Mouse (Mus musculus) layer of hippocampus, postnatal 25 days (tissue): ENCODE data around the gene Liph. TPM values are rescaled to one million over a fixed set of nuclear protein-coding genes. Genes with fewer than 3 reads are reported as not detected.
"Not testable (repeated sequence)": the region's sequence is repeated elsewhere in the genome, so short reads cannot be mapped to it uniquely, and the experiment has no call there.

ENCODE experiments used
- DNase-seq, 2 experiments: peaks; one replicate each; pipeline ENCODE4 v3.0.0; 2022; ENCODE audit warnings: mixed read lengths in 2 of 2, low spot score in 1 of 2; ENCODE audit errors: extremely low spot score in 1 of 2
- total RNA-seq, 2 experiments: library from RNA; stranded (reverse); gene quantifications; 2 replicates each; pipeline ENCODE4 v1.2.3; 2021

The Liph gene
- under 1 TPM; 0.31 to 0.34 TPM for total RNA-seq

DNA sequence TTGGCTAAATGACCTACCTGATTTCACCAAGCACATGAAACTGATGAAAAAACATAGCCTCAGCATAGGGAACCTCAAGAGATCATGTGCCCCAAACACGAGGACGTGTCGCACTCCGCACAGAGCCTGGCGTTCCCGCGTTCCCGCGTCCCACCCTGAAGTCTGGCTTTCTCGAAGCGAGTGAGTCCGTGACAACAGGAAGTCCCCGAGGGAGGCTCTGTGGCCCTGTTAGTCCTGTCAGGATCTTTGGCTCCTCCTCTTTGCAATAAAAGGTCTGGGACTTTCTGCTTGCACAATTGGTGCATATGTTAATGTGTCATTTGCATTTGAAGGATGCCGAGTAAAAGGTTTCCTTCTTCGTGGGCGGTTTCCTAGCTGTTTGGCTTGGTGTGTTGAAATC is at the start of gene Liph:
Liph (minus strand) TSS at position 360 of the 400 bp plus-strand sequence.
- no peak for DNase-seq

DNA sequence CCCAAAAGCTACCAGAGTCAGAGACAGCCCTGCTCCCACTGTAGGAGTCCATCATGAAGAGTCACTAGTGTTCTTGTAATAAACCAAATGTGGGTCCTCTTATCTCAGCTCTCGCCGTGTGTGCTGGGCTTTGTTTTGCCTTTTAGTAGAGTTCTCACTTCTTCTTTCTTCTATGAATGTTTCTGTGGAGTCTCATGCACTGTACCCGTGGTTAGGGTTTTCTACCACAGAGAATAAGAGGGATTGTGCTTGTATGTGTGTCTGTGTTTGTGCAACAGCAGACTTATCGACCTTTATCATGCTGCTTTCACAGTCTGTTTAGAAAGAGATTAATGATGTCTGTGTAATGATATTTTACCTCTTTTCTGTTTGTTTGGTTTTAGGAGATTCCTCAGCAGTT is 48.4 kb upstream of the Liph start:
- DNase-seq, result no peak

DNA sequence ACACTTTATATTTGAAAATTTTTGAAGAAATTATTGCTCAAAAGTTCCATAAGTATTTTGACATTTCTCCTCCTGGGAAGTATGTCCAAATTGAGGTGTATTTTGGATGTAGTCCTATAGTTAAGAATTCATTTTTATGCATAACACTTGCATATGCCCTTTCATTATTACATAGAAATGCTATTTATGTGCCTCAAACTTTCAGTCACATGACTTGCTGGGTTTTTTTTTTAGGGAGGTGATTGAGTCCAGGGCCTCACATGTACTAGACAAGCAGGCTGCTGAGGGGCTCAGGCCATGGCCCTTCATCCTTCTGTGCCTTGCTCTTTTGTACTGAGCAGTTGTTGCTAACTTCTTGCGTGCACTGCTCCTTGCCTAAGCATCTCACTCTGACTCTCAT is 44.5 kb upstream of the Liph start:
- DNase-seq, result no peak

DNA sequence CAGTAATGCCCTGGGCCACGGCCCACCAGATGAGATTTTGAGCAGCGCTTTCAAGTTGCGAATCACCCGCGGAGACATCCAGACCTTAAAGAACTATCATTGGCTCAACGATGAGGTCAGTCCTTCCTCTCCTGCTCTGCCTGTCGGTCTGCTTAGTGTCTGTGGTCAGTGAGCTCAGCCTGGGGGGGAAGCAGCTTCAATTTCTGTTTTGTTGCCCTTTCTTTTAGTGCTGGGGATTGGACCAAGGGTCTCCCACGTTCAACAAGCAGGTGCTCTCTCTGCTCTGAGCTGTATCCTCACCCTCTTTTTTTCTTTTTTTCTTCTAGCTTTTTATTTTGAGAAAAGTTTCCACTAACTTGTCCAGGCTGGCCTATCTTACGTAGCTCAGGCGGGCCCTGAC is 43.1 kb upstream of the Liph start:
- no peak for DNase-seq

DNA sequence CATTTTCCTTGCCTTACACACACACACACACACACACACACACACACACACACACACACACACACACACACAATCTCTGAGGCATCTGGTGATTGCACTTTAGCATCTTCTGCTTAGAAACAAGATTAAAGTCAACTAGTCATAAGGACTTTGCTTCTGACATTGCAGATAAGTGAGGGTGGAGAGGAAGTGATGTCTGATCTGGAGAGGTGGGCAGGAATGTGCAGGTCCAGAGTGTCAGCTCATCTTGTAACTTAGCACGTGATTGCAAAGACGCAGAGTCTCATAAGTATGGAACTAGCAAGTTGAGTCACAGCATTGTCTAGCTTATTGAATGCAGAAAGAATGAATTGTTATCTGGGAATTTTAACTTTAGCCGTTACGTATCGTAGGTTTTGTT is 32.0 kb upstream of the Liph start:
- DNase-seq, result no peak

DNA sequence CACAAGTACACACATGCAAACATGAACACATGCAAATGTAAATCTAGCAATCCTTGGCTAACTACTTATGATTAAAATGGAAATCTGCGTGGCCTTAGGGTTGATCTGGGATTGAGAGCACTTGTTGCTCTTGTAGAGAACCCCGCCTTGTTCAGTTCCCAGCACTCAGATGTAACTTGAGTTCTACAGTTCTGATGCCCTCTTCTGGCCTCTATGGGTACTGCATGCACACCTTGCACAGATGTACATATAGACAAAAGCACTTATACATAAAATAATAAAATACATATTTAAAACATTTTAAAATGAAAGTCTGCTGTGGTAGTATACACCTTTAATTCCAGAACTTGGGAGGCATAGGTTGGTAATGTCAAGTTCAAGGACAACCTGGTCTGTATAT is 26.7 kb upstream of the Liph start:
- DNase-seq, result peak in 1 of 2 experiments; percentile 12

DNA sequence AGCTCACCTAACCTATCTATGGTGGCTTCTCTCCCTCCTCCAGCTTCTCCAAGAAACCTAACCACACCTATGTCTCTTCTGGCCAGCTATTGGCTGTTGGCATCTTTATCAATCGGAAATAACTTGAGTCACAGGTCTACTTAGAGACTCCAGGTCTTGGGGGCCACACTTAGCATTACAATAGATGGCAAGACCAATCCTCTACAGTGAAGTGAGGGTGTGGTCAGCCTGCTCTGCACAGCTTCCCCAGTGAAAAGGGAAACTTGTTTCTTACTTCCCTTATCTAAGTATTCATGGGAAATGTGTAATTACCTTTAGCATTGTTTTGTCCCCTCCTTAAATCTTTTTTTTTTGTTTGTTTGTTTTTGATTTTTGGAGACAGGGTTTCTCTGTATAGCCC is 20.1 kb upstream of the Liph start:
- DNase-seq, result no peak

DNA sequence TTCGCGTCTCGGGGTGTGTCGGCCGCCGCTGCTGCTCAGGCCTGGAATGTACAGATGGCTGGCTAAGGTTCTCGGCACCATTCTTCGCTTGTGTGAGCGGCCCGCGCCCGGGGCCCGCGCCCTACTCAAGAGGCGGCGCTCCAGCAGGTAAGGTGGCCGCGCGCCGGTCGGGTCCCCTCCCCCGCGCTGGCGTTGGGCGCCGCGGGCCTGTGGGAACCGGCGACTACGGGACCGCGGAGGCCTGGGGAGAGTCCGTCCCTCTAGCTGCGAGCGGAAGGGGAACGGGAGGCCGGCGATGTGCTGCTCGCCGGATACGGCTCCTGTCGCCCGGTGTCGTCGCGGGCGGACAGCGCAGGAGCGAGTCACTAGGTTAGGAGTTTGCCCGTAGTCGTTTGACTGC is 14.1 kb upstream of the Liph start:
- no peak for DNase-seq

DNA sequence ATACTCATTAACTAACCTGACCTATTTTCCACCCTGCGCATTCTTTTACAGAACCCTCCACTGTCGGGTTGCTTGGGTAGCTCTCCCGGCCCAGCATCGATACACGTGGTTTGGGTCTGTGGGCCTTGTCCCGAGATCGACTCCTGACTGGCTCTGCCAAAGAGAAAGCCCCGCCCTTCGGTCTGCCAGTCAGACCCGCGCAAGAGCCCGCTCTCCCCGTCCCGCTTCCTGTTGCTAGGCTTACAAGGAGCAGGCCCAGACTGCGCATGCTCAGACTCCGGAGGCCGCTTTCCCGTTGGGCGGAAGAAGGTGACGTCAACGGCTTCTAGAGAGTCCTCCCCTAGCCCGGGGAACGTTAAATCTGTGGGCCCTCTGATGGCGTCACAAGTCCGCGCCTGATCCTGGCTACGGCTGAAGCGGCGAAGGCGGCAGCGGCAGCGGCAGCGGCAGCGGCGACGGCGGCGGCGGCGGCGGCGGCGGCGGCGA is 13.7 kb upstream of the Liph start, which contains the start of gene Senp2:
Senp2 (plus strand) TSS at position 386 of the 486 bp plus-strand sequence.
- DNase-seq, result peak; percentile 99 to 100

DNA sequence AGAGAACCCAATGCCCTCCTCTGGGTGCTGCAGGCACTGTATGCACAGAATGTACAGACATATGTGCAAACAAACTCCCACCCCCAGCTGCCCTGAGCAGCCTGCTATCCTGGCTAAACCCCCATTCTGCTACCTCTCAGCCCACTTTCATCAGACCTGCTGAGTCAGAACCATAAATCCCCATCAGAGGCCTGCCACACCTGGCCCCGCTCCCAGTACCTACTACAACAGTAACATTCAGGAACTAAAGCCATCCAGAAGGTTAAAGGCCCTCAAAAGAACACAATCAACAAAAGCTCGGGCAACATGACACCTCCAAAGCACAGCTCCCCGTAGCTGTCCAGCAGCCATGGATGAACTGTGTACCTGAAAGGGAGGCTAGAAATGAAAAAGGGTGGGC is 6.1 kb upstream of the Liph start:
- DNase-seq, result no peak

DNA sequence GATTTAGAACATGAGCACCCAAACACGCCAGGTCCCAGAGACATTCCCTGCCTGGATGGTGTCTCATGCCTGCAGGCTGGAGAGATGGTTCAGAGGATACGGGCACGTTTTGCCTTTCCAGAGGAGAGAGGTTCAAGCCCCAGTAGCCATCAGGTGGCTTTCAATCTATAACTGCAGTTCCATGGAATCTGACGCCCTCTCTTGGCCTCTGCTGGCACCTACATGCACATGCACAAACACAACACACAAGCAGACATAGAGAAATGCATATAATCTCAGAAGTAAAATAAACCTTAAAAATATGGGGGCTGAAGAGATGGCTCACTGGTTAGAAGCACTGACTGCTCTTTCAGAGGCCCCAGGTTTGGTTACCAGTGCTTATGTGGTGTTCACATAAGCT is 5.7 kb upstream of the Liph start:
- no peak for DNase-seq

DNA sequence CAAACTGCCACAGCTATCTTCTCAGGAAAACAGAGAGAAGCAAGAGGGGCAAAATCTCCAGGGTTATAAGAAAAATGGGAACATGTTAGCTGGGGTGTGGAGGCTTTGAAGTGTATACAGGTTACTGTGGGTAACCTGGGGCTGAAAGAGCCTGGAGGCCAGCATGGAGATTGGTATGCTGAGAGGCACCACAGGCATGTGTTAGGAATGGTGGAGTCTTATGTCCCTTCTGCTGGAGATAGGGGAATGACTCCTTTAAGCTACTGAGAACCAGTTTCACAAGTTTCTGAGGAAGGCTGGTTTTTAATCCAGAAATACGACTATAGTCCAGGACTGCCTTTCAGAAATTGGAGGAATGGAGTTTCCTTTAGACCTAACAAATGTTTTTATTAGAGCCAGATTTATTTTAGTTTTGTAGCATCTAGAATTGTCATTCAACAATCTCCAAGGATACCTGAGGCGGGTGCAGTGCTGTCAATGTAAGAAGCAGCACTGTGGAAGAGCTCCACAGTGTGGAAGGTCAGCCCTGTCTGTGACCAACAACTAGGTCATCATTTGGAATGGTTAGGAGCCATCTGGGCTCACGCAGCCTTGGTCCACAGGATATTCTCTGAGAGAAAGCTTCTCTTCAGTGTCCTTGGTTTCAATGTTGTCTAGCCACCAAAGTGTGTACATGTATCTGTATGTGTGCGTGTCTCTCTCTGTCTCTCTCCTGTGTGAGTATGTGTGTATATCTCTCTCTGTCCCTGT is 4.7 kb upstream of the Liph start:
- DNase-seq, result no peak

DNA sequence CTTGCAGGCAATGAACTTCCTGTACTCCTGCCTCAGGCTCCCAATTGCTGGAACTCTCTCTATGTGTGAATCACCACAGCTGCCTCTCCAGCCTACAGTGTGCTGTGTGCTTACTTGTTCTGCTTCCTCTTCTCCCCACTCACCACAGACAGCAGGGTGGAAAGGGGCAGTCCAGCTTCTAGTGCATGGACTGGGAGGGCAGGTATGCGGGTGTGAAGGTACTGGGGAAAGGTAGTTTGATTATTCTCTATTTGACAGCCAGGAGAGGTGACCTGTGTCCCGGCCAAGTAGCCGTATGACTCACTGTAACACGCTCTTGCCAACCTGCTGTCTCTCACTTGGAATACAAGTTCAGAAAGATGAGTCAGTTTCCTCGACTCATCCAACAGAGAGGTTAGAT is 2.6 kb upstream of the Liph start:
- no peak for DNase-seq

DNA sequence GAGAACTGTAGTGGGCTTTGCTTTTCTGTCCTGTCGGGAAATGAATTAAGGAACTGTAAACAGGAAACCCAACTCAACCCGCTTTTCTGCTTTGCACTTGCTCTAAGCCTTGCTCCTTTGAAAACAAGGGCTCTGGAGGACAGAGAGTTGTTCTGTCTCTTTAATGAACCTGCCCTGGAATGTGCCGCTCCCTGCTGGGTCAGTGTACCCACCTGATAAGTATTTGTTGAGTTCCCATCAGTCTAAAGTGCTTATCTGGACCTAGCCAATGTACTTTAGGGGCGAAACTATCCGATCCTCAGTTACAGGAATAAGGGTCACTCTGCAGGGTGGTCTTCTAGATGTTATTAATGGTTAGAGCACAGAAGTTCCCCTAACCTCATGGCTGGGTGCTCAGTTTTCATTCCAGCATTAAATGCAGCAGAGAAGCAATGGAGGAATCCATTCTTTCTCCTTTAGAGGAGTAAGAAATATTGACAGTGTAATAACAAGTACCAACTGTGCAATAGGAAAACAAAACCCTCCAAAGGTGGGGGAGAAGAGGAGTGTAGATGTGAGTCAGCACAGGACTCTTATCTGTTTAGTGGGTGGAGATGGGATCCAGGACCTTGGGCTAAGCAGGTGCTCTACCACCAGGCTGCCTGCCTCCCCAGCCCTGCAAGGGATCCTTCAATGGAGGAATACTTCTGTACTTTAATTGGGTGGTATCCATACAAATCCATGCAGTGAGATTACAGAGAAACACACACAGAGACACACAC is 1.6 kb upstream of the Liph start:
- DNase-seq, result no peak

DNA sequence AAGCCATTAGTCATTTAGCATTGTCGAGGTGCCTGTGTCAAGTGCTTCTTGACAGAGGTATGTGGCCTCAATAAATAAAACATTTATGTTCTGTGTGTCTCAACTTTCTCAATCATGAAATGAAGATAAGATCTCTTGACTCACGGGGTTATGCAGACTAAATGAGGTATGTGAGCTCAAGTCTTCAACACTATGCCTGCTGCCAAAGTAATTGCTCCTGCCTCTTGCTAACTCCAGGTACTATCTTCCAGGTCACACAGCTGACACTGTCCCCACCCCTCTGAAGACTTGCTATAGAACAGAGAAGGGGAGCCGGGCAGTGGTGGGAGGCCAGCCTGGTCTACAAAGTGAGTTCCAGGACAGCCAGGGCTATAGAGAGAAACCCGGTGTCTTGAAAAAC is 939 bp upstream of the Liph start:
- no peak for DNase-seq

DNA sequence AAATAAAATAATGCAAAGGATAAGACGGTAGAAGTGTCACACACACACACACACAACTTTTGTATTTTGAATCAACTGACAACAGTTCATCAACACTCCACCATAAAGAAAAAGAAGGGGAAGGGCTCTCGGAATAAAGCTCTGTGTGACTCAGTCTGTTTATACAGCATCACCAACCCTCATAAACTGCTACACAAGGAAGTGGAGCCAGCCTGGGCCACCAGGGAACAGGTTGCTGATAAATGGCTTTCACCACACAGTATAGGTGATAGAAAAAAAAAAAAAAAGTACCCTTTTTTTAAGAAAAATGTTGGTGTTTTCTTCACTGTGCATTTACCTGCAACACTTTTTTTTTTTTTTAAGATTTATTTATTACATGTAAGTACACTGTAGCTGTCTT is 3.7 kb downstream of the Liph start:
- DNase-seq, result no peak

DNA sequence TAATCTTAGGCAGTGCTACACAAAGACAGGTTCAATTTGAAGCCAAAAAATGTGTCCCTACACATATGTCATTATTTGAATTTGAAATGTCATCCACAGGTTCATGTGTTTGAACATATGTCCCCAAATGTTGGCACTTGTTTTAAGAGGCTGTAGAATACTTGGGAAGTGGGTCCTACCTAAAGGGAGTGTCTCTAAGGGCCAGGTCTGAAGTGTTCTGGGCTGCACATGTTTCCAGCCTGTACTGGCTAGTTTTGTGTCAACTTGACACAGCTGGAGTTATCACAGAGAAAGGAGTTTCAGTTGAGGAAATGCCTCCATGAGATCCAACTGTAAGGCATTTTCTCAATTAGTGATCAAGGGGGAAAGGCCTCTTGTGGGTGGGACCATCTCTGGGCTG is 4.6 kb downstream of the Liph start:
- DNase-seq, result not testable (repeated sequence)

DNA sequence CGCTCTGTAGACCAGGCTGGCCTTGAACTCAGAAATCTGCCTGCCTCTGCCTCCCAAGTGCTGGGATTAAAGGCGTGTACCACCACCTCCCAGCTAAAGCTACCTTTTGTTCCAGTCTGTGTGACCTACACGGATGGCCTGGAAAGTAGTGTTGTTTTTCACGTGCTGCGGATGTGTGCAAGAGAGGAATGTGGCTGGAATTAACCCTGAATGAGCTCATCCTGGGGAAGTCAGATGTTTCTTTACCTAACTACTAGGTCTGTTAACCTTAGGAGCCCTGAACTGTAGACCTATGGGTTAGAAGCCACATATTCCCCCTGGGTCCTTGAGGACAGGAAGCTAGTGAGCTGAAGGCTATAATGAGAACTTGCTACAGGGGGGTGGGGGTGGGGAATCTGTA is 7.5 kb downstream of the Liph start:
- no peak for DNase-seq

DNA sequence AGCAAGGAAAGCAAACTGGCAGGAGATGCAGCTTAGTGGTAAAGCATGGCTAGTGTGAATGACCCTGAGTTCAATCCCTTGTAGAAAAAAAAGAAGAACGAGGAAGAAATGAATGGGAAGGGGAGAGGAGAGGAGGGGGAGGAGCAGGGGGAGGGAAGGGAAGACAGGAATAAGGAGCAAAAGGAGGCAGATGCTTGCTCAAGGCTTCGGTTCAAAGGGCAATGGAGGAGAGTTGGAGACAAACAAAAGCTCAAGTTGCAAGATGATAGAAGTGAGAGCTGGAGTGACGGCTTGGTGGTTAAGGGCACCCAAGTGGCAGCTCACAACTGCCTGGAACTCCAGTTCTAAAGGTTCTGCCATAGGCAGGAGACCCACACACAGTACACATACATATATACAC is 9.3 kb downstream of the Liph start:
- DNase-seq, result no peak

DNA sequence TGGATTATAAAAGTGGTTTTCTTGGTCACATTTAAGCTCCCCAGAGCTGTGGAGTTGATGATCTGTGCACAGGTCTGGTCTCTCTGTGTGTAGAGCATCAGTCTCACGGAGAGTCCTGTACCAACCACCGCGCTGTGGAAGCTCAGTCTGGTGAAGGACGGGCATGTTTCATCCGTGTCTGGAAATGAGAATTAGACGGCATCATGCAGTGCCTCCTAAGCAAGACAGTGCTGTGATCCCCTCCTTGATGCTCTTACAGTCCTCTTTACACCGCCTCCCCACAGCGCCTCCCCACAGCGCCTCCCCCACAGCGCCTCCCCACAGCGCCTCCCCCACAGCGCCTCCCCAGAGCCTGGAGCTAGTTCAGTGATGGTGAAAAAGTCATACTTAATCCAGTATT is 11.4 kb downstream of the Liph start:
- no peak for DNase-seq

DNA sequence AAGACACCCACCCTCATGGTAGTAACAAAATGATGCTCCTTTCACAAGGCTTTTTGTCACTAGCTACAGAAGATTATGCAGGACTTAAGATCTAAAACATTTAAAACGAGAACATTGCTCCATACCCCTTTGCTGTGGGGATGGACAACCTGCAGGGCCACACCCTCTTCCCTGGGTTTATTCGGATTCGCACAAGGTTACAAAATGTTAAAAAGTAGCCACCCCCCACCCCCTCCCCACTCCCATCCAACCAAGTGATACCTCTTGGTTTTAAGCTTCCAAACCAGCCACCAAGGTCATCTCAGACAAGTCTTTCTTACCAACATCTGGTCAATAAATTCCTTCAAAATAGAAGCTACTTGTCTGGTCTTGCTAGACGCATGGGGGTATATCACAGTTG is 11.9 kb downstream of the Liph start:
- DNase-seq, result no peak

DNA sequence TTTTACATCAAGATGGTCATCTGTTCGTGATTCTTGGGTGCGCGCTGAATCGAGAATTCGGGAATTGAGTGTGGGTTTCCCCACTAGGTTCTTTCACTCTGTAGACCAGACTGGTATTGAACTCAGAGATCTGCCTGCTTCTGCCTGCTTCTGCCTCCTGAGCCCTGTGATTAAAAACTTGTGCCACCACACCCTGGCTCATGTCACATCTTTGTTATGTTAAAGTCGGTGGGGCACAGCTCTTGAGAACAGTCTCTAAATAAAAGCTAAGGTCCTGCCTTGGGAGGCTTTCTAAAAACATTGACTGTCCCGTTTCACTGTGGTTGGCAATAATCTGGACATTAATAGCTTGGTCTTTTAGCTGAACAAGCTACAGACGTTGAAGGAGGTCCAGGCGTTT is 12.3 kb downstream of the Liph start:
- DNase-seq, result no peak
